Mouse (Mus musculus): ENCODE data around the gene Tapt1. TPM values are rescaled to one million over a fixed set of nuclear protein-coding genes. Genes with fewer than 3 reads are reported as not detected.
A peak's percentile ranks its signal among the peaks of the same experiment; 100 is the strongest.
"Not testable (repeated sequence)": the region's sequence is repeated elsewhere in the genome, so short reads cannot be mapped to it uniquely, and the experiment has no call there.

Gene Tapt1
- total RNA-seq (2017), result 97.0 and 116 TPM in 2 replicates

DNA sequence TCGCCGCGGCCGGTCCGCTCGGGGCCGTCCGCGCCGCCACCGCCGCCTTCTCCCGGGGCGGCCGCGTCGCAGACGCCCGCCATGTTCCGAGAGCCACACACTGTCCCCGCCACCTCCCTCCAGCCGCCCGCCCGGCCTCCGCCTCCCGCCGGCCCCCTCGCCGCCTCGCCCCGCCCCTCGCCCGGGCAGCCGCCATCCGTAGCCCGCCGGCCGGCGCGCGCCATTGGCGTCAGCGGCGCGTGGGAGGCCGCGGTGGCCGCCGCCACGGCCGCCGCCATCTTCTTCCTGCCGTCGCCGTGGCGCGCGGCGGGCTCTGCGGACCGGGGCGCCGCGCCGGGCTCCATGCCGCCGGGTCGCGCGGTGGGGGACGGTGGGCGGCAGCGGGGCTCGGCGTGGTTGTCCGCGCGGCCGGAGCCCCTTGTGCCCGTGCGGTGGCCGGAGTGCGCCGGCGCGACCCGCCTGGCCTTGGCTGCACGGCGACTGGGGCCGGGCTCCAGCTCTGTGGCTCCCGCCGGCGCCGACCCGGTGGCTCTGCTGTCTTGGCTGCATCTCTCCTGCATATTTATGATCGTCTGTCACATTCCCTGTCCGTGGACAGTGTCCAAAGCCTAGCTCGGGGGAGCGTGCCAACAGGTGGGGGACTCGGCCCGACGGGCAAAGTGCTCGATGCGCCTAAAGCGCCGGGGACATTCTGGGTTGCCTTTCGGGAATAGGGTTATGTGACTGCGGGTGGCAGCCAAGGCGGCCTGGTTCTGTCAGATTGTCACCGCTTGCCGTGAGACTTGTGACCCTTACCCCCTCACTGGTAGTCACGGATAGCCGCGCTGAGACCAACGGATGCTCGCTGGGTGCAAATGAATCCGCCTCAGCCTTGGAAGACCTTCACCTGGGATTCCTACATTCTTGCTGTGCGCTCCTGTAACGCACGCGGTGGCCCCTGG, at the start of gene Tapt1:
TSS of gene Tapt1 (minus strand) at position 106 of the 941 bp plus-strand sequence.
- ATAC-seq (ENCODE audit: extremely low read depth, insufficient number of reproducible peaks, low FRiP score, poor library complexity, severe bottlenecking), result peak; percentile 53

DNA sequence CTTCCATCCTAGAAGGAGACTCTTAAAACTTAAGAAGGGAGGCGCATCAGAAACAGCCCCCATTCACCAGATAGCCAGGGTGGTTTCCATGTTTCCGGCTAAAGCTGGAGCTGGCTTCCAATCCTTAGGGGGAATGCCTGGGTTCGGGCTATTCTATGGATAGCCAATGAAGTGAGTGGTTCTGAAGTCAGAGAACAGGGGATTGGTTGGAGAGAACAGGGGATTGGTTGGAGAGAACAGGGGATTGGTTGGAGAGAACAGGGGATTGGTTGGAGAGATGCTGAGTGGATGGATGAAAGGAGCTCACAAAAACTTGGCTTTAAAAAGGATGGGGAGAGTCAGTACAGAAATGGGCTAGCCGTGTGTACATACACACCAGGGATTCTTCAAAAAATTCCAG, 45.1 kb upstream of the Tapt1 start:
- ATAC-seq (ENCODE audit: extremely low read depth, insufficient number of reproducible peaks, low FRiP score, poor library complexity, severe bottlenecking), result no peak

DNA sequence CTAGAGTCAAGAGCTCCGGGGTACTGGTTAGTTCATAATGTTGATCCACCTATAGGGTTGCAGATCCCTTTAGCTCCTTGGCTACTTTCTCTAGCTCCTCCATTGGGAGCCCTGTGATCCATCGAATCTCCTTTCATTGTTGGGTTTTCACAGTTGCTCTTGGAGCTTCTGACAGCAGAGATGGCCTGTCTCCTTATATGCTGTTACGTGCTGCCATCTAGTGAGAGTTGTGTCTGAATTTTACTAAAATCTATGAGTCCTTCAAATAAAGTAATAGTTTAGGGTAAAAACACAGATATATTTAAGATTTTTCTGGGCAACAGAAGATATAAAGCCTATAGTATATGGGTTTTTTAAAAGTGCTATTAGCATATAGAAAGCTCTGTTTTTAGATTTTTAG, 42.1 kb upstream of the Tapt1 start:
- ATAC-seq (ENCODE audit: extremely low read depth, insufficient number of reproducible peaks, low FRiP score, poor library complexity, severe bottlenecking), result not testable (repeated sequence)

DNA sequence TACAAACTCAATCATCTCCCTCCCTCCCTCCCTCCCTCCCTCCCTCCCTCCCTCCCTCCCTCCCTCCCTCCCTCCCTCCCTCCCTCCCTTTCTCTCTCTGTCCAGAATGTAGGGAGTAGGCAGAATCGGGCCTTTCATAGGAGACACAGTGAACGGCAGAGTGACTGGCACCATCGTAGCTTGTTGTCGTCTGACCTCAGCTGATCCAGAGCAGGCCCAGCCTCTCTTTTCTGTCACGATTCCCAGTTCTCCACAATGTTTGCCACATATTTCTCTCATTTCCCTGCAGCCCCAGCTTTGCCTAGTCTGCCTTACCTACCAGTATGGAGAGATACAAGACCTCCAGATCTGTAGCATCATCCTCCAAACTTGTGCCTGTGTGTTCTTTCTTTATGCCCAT, 35.3 kb upstream of the Tapt1 start:
- ATAC-seq (ENCODE audit: extremely low read depth, insufficient number of reproducible peaks, low FRiP score, poor library complexity, severe bottlenecking), result no peak

DNA sequence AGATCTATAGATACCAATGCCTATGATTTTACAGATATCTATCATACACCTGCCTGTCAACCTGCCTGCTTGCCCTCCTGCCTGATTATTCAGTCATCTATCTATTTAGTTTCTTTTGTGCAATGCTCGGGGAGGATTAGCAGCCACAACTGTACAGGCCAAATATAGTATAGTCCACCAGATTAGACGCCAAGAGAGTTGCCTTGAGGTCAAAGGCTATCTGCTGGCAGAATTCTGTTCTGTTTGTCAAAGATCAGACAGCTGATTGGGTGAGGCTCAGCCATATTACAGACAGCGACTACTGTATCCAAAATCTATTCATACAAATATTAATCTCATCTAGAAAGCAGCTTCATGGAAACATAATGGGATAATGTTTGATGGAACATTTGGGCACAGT, 34.7 kb upstream of the Tapt1 start:
- ATAC-seq (ENCODE audit: extremely low read depth, insufficient number of reproducible peaks, low FRiP score, poor library complexity, severe bottlenecking), result no peak

DNA sequence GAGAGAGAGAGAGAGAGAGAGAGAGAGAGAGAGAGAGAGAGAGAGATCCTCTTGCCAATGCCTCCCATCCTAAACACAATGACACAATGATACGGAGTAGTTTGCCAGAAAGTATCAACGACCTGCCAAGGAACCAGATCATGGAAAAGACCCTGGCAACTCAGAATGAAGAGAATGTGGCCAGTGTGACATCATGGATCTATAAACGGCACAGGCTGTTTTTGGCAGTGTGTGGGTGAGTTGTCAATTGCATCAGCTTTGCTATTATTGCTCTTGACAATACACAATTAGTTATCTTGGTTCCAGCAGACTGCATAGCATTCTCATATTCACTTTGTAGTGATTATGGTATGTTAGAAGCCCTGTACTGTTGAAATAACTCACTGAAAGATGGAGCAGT, 33.3 kb upstream of the Tapt1 start:
- no peak for ATAC-seq (ENCODE audit: extremely low read depth, insufficient number of reproducible peaks, low FRiP score, poor library complexity, severe bottlenecking)

DNA sequence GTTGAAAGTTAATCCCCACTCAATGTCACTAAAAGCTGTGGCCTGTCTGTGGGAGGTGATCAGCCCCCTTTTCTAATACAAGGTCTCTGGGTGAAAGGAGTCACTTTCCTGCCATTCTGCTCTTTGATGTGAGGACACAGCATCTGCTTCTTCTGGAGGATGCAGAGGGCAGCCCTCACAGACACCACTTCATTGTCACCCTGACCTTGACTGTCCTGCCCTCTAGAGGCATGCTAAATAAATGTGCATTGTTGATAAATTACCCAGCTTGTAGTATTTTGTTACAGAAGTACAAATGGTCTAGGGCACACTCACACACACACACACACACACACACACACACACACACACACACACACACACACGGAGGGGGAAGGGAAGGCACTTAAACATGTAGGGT, 31.7 kb upstream of the Tapt1 start:
- 0 out of 2 replicates have a peak, but pooled peaks have one; percentile 19 for ATAC-seq (ENCODE audit: extremely low read depth, insufficient number of reproducible peaks, low FRiP score, poor library complexity, severe bottlenecking)

DNA sequence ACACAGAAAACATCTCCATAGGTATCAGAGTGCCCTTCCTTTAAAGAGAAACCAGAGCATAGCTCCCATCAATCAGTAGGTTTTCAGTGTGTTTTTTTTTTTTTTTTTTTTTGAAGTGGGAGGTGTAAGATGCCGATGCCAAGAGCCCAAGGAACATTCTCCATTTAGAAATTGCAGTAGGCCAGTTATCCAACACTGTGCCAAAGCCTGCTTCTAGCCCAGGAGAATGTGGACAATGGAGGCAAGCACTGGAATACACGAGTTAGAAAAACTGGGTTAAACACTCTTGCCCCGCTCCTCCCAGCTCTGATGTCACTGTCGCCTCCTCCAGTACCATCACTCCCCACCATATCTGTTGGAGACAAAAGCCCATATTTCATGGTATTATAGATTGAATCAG, 31.0 kb upstream of the Tapt1 start:
- ATAC-seq (ENCODE audit: extremely low read depth, insufficient number of reproducible peaks, low FRiP score, poor library complexity, severe bottlenecking), result no peak

DNA sequence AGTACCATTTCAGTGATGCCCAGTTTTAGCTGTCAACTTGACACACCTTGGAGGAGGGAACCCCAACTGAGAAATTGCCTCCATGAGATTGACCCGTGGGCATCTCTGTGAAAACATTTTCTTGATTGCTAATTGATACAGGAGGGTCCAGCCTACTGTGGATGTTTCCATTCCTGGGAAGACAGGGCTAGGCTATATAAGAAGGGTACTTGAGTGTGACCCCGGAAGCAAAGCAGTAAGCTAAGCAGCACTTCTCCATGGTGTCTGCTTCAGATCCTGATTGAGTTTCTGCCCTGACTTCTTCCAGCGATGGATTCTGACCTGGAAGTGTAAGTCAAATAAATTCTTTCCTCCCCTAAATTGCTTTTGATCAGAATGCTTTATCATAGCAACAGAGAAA, 30.1 kb upstream of the Tapt1 start:
- ATAC-seq (ENCODE audit: extremely low read depth, insufficient number of reproducible peaks, low FRiP score, poor library complexity, severe bottlenecking), result no peak

DNA sequence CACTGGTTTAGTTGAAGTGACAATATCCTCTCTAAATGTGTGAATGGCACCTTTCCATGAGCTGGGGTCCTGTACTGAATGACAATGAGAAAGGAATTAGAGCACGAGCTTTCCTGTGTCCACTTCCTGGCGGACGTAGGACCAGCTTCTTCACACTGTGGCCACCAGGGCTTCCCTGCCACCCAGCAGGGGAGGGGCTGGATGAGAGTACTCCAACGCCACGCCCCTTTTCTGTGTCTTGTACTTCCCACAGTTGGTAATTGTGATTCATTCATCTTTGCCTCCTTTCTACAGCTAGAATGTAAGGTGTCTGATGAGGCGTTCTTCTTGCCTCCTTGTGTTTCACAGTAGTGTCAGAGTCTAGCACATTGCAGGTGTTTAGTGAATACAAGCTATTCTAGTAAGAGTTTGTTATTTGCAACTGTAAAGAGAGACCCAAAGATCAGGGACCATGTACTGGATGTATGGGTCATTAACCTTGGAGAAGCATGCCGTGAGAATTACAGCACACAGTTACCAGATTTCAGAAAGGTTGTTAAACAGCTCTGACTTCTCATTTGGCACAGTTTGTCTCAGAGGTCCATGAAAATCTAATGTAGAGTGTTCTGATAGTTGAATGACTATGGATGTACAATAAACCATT, 29.5 kb upstream of the Tapt1 start:
- no peak for ATAC-seq (ENCODE audit: extremely low read depth, insufficient number of reproducible peaks, low FRiP score, poor library complexity, severe bottlenecking)

DNA sequence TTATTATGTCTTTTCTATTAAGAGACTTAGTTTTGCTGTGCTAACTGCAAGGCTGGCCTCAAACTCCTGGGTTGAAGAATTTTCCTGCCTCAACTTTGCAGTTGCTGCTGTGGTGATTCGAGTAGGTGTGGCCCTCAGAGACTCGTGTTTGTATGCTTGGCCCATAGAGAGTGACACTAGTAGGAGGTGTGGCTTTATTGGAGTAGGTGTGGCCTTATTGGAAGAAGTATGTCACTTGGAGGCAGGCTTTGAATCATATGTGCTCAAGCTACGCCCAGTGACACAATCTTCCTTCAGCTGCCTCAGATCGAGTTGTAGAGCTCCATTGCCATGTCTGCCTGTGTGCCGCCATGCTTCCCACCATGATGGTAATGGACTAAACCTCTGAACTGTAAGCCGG, 27.0 kb upstream of the Tapt1 start:
- no peak for ATAC-seq (ENCODE audit: extremely low read depth, insufficient number of reproducible peaks, low FRiP score, poor library complexity, severe bottlenecking)

DNA sequence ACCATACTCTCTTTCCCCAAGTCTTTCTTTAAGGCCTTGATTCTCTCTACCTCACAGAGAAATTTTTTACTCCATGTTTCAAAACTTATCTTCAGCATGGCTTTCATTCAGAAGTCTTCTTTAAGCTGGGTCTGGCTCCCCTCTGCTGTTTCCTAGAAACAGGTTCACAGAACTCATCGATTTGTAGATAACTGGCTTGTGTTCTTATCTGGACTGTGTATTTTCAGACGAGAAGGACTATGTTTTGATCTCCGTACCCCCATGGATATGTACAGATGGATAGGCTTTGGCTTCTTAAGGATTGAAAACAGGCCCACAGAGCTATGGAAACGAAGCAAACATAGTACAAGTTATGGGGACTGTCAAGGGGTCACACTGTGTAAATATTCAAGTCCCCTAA, 26.0 kb upstream of the Tapt1 start:
- ATAC-seq (ENCODE audit: extremely low read depth, insufficient number of reproducible peaks, low FRiP score, poor library complexity, severe bottlenecking), result no peak

DNA sequence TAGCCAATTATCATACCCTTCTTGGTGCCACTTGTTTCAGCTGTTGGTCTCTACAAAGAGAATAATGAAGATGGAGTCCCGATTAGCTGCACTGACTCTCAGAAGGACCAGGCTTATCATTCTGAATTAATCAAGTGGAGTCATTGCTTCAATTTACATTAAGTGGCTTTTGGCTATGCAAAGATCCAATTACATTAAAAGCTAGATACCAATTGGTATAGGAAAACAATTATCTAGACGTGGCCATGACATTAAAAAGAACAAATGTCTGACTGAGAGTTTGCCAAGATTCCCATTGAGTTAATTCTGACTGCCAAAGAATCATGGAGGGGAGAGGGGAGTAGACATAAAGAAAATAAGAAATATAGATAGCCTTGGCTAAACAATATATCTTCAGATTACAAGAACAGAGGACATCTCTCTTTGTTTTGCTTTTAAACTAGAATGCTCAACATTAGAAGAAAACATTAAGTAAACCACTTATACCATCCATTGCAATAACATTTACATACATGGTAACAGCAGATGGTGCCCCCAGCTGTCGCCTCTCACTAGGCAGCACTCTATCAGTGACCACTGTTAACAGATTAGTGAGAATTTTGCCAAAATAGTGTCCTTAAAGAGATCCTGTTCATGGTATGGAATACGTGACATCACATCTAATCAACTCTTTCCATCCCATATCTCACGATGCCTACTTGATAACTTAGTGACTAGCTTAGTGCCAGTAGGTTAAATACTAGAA, 24.0 kb upstream of the Tapt1 start:
- ATAC-seq (ENCODE audit: extremely low read depth, insufficient number of reproducible peaks, low FRiP score, poor library complexity, severe bottlenecking), result no peak

DNA sequence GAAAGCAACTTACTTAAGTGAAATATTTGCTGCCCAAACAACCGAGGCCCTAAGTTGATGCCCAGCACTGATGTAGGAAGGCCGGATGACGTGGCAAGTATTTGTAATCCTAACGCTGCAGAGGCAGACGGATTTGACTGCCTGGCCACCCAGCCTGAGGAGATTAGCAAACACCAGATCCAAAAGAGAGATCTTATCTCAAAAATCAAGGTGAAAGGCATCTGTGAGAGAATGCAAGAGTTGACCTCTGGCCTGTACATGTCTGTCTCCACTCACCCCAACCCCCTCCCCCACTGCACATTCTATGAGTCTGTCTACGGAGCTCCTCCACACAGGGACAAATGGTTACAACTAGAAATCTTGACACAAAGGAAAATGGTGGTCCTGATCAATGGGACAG, 22.9 kb upstream of the Tapt1 start:
- ATAC-seq (ENCODE audit: extremely low read depth, insufficient number of reproducible peaks, low FRiP score, poor library complexity, severe bottlenecking), result no peak

DNA sequence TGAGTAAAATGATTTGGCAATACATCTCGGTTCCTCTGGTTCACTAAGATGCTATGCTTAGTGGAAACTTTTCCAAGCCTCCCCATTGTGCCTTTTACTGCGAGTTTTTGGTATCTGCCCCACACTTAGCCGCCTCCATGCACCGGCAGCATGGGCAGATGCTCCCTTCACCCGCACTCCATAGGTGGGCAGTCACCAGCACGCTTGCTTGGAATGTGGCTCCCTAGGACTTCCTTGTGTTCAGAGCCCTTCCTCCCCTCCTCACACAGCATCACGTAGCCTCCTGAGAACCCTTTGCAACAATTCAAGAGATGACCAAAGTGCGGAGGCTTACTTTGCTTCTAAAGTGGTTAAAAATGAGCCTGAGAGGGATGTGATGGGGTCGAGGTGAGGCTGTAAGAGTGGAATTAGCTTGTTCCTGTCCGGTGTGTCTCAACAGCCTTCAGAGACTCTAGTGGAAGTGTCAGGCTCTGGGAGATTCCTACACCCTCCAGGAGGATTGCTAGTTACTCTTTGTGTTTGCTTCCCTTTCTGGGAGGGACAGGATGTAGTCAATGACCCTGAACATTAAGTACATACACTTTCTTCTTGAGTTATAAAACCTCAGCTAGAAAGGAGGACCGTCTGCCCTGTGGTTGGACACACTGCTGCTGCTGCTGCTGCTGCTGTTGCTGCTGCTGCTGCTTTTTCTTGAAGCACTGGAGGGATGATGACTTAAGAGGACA, 20.2 kb upstream of the Tapt1 start:
- ATAC-seq (ENCODE audit: extremely low read depth, insufficient number of reproducible peaks, low FRiP score, poor library complexity, severe bottlenecking), result no peak

DNA sequence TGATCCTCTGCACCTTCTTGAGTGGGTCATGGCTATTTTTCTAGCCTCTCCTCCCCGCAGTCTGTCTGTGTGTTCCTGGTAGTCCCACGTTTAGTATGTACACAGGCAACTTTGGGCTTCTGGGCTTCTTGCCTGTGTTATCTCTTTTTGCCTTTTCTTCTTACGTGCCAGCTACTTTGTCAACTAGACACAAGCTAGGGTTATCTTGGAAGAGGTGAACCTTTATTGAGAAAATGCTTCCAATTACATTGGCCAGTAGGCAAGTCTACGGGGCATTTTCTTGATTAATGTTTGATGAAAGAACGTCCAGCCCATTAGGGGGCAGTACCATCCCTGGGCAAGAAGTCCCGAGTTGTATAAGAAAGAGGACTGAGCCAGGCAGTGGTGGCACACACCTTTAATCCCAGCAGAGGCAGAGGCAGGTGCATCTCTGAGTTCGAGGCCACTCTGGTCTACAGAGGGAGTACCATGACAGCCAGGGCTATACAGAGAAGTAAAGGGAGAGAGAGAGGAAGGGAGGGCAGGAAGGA, 18.5 kb upstream of the Tapt1 start:
- ATAC-seq (ENCODE audit: extremely low read depth, insufficient number of reproducible peaks, low FRiP score, poor library complexity, severe bottlenecking), result no peak

DNA sequence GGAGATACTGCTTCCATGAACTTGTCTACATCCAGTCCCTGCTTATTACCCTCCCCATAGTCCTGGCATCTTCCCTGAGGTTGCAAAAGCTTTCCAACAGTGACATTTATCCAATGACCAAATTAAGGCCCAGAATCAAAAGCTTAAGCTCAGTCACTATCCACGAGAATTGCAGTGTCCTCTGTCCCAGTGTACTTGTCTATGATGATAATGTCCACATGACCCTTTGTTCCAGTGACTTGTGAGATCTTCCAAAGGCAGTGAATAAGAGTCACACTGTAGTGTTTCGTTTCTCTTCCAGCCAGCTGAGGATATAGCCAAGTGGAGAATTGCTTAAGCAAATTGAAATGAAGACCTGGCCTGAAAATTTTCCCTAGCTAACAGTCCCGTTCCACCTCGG, 16.4 kb upstream of the Tapt1 start:
- no peak for ATAC-seq (ENCODE audit: extremely low read depth, insufficient number of reproducible peaks, low FRiP score, poor library complexity, severe bottlenecking)

DNA sequence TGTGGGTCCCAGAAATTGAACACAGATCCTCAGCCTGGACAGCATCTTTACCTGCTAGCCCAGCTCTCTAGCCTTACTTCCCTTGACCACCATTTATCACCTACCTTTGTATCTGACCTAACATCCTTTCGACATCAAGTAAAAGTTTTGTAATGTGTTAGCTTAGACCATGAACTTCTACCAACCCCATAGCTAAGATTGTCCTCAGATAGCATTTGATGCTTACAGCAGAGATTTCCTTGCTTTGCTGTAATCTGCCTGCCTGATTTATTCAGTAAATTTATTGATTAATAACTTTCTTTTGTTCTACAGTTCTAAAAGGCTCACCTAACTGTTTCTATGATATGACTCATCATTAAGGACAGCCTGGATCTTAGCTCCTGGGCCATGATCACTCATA, 15.3 kb upstream of the Tapt1 start:
- ATAC-seq (ENCODE audit: extremely low read depth, insufficient number of reproducible peaks, low FRiP score, poor library complexity, severe bottlenecking), result no peak
